Mouse (Mus musculus): ENCODE measurements at regions not wholly inside any gene's neighbourhood (a gene's known extent, or its start where the extent isn't known, plus 50 kb on each side); places are given as distances from the start of the nearest gene placed in this dataset.

- no peak for DNase-seq
These were observed 98.5 kb upstream of the Trp63 start for GRCm38 (mm10) chr16:25585070-25585454.

- no peak for DNase-seq
These were observed 97.6 kb upstream of the Trp63 start for GRCm38 (mm10) chr16:25585953-25586352.

GRCm38 (mm10) chr16:25587879-25588347 is 95.7 kb upstream of the Trp63 start:
- DNase-seq: no peak

- DNase-seq: no peak
These were observed 86.1 kb upstream of the Trp63 start for GRCm38 (mm10) chr16:25597435-25597834.

GRCm38 (mm10) chr16:25603121-25603520 is 80.4 kb upstream of the Trp63 start:
- no peak for DNase-seq

- DNase-seq: no peak
These were observed 68.3 kb upstream of the Trp63 start for GRCm38 (mm10) chr16:25615229-25615628.

- DNase-seq: no peak
These were observed 67.9 kb upstream of the Trp63 start for GRCm38 (mm10) chr16:25615646-25616045.

- DNase-seq: no peak
These were observed 64.7 kb upstream of the Trp63 start for GRCm38 (mm10) chr16:25618898-25619297.

- no peak for DNase-seq
These were observed 60.9 kb upstream of the Trp63 start for GRCm38 (mm10) chr16:25622651-25623050.

- DNase-seq: no peak
These were observed 59.5 kb upstream of the Trp63 start for GRCm38 (mm10) chr16:25623986-25624623.

- DNase-seq: no peak
These were observed 53.8 kb upstream of the Trp63 start for GRCm38 (mm10) chr16:25629750-25630149.

- no peak for DNase-seq
These were observed 52.3 kb upstream of the Trp63 start for GRCm38 (mm10) chr16:25631139-25631716.
